Mouse (Mus musculus) erythroblast, embryonic 14.5 days (primary cell): ENCODE data around the gene D630039A03Rik.

Experiments
- GATA1 ChIP-seq: IDR thresholded peaks from 2 replicates; pipeline ENCODE4 v1.6.1; 2012; ENCODE audit warnings: low read length, inconsistent platforms, mixed read lengths
- TAL1 ChIP-seq: IDR thresholded peaks from 3 replicates; pipeline ENCODE4 v1.6.1; 2012; ENCODE audit warnings: low read length, inconsistent platforms, mixed read lengths

DNA sequence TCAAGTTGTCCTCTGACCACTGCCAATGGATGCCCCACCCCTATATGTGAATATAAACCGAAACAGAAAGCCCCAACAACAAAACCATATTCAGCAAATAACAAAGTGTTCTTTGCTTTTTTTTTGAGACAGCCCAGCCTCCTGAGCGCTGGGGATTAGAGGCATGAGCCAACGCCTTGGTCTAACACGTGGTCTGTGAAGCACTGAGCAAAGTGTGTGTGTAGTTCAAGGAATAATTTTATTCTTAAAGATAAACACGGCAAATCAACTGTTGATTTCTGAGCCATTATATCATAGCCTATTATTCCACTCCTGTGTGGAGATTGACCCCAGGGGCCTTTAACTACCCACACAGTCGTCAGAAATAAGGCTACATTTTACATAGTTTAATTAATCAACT, 38.5 kb upstream of the D630039A03Rik start:
- TF ChIP-seq GATA1 (no peak), TAL1 (no peak)
